Mouse (Mus musculus): ENCODE results near the gene Gm17324. TPM values are rescaled to one million over a fixed set of nuclear protein-coding genes. Genes with fewer than 3 reads are reported as not detected.
"Not testable (repeated sequence)": the region's sequence is repeated elsewhere in the genome, so short reads cannot be mapped to it uniquely, and the experiment has no call there.

Gm17324 gene
- total RNA-seq (2014; fragmentation: Nextera tagmentation) (not detected in 2 replicates), total RNA-seq (2017) (0.46 TPM in 1 of 2 replicates, not detected in the other)

- ATAC-seq (replicated peaks; ENCODE audit: poor library complexity, severe bottlenecking) = peak; percentile 65
These were observed at the start of gene Gm17324, which contains the start of gene Mto1 for GRCm38 (mm10) chr9:78447973-78448873. Gene Gm17324, minus strand, starts transcription at chr9:78448786. Gene Mto1, plus strand, starts transcription at chr9:78448208.

DNA sequence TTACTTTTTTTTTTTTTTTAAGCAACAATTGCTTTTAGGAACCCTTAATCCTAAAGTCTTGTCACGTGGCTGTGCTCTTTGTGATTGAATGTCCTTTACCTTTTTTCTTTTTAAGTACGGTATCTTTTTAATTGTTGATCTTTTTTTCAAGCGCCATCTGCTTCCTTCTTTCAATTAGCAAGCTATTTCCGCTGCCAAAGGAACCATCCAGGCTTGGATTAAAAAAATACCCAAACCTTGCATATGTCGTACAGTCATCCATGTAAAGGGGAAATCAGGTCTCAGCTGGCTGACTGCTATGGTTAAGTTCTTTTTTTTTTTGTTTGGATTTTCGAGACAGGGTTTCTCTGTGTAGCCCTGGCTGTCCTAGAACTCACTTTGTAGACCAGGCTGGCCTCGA lies 44.6 kb upstream of the Gm17324 start:
- no peak for ATAC-seq (replicated peaks; ENCODE audit: poor library complexity, severe bottlenecking)

GRCm38 (mm10) chr9:78492254-78492653 lies 43.7 kb upstream of the Gm17324 start:
- ATAC-seq (replicated peaks; ENCODE audit: poor library complexity, severe bottlenecking) = no peak

- ATAC-seq (replicated peaks; ENCODE audit: poor library complexity, severe bottlenecking) = no peak
These were observed 42.6 kb upstream of the Gm17324 start for GRCm38 (mm10) chr9:78491169-78491568.

DNA sequence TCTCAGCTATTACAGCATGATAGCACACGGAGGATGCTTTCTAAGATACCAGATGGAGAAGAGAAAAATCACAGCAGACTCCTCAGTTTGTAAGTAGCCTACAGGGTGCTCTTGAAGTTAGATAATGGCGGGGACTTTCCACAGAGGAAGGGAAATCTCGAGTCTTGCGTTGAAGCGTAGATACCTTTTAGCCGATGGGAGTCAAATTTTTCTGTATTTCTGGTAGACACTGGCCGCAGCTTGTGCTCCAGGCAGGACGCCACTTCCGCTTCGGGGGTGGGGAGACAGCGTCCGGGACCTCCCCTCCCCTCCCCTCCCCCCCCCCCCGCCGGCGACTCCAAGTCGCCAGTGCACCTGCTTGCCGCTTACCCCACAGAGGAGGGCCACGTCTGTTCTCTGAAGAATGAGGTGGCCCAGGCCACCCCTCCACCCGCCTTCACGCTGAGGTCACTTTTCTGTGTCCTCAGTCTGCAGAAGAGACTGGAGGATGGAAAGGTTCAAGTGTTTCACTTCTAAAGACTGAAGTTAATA lies 40.4 kb upstream of the Gm17324 start, which contains the start of gene Eef1a1:
Gene Eef1a1 (minus strand): TSS at position 262 of the 531 bp plus-strand sequence.
- peak; percentile 86 for ATAC-seq (replicated peaks; ENCODE audit: poor library complexity, severe bottlenecking)

DNA sequence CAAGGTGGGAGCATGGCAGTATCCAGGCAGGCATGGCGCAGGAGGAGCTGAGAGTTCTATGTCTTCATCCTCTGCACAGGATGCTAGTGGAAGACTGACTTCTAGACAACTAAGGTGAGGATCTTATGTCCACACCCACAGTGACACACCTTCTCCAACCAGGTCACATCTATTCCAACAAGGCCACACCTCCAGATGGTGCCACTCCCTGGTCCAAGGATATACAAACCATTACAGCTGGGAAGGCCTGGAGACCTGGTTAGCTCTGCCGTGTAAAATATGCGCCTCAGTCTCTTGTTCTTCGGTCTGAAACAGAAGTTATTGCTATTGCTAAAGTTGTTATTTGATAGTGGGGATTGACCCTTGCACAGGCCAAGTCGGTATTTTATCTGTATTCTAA lies 39.4 kb upstream of the Gm17324 start:
- not testable (repeated sequence) for ATAC-seq (replicated peaks; ENCODE audit: poor library complexity, severe bottlenecking)

GRCm38 (mm10) chr9:78484660-78485059 lies 36.1 kb upstream of the Gm17324 start:
- no peak for ATAC-seq (replicated peaks; ENCODE audit: poor library complexity, severe bottlenecking)

- ATAC-seq (replicated peaks; ENCODE audit: poor library complexity, severe bottlenecking) = no peak
These were observed 33.8 kb upstream of the Gm17324 start for GRCm38 (mm10) chr9:78482386-78482785.

GRCm38 (mm10) chr9:78481423-78482331 lies 33.1 kb upstream of the Gm17324 start:
- peak; percentile 73 for ATAC-seq (replicated peaks; ENCODE audit: poor library complexity, severe bottlenecking)

GRCm38 (mm10) chr9:78480706-78481358 lies 32.2 kb upstream of the Gm17324 start:
- ATAC-seq (replicated peaks; ENCODE audit: poor library complexity, severe bottlenecking) = peak; percentile 54

DNA sequence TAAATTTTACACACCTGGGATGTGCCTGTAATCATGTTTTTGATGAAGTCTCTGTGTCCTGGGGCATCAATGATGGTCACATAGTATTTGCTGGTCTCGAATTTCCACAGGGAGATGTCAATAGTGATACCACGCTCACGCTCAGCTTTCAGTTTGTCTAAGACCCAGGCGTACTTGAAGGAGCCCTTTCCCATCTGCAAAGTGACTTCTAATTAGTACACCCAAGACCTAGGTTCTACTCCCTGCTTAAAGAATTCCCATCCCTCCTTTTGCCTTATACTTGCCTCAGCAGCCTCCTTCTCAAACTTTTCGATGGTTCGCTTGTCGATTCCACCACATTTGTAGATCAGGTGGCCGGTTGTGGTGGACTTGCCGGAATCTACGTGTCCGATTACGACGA lies 31.6 kb upstream of the Gm17324 start:
- not testable (repeated sequence) for ATAC-seq (replicated peaks; ENCODE audit: poor library complexity, severe bottlenecking)

- ATAC-seq (replicated peaks; ENCODE audit: poor library complexity, severe bottlenecking) = not testable (repeated sequence)
These were observed 30.7 kb upstream of the Gm17324 start for GRCm38 (mm10) chr9:78479308-78479707.

GRCm38 (mm10) chr9:78478009-78478605 lies 29.5 kb upstream of the Gm17324 start:
- not testable (repeated sequence) for ATAC-seq (replicated peaks; ENCODE audit: poor library complexity, severe bottlenecking)

- ATAC-seq (replicated peaks; ENCODE audit: poor library complexity, severe bottlenecking) = no peak
These were observed 28.5 kb upstream of the Gm17324 start for GRCm38 (mm10) chr9:78477021-78477551.

DNA sequence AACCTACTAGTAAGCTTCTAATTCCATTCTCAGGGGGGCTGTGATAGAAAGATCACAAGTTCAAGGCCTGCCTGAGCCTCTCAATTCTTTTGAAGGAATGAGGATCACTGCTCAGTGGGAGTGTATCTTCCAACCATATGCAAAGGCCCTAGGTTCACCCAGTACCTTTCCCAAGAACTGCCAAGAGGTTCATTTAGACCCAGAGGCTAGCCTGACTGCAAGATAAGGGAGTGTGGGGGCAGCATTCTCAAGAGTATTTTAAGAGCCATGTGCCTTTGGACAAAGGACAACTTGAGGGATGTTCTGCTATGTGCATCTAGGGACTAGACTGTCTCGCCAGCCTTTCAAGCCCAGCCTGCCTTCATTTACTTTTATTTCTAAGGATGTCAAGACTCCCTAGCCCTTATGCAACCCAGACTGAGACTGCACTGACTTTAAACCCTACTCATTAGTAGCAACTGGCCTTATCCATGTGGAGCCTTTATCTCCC lies 28.0 kb upstream of the Gm17324 start:
- ATAC-seq (replicated peaks; ENCODE audit: poor library complexity, severe bottlenecking) = no peak

- ATAC-seq (replicated peaks; ENCODE audit: poor library complexity, severe bottlenecking) = no peak
These were observed 27.3 kb upstream of the Gm17324 start for GRCm38 (mm10) chr9:78475873-78476272.

GRCm38 (mm10) chr9:78475383-78475780 lies 26.8 kb upstream of the Gm17324 start:
- no peak for ATAC-seq (replicated peaks; ENCODE audit: poor library complexity, severe bottlenecking)

DNA sequence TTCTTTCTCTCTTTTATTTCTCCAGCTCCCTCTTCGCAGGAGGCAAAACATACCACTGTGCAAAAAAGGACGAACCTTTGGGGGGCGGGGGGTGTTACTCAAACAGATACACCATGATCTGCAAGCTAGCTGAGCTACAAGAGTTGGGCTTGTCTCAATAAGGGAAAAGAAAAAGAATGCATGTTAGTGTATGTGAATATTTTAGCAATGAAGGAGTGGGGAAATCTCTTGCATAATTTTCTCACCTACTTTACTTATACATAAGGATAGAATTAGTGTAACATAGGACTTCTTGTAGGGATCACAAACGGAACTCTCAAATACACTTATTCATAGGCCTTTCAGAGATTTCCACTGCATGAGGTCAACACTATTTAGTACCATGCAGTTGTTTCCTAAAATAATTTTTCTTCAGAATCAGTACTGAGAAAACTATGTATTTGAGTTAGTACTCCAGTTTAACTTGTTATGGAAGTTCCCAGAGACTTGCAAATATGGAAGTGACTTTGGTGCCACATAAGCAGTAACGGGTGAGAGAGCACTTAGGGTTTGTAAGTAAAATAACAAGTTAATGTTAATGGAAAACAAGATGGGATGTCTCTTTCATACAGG lies 26.3 kb upstream of the Gm17324 start:
- no peak for ATAC-seq (replicated peaks; ENCODE audit: poor library complexity, severe bottlenecking)

DNA sequence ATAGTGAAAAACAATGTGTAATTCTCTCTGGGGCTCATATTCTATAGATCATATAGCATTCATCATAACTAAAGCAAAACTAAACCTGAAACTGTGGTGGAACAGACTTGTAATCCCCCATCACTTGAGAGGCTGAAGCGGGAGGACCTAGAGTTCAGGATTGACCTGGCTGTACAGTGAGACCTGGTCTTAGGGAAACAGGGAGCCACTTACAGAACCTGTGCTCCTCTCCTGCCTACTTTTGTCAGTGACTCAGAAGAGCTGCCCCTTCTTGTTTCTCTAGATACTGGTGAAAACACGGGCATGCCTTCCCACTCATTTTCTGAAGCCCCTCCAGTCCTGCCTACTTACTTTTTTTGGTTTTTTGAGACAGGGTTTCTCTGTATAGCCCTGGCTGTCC lies 25.7 kb upstream of the Gm17324 start:
- peak; percentile 13 for ATAC-seq (replicated peaks; ENCODE audit: poor library complexity, severe bottlenecking)
